In the genomic region with DNA sequence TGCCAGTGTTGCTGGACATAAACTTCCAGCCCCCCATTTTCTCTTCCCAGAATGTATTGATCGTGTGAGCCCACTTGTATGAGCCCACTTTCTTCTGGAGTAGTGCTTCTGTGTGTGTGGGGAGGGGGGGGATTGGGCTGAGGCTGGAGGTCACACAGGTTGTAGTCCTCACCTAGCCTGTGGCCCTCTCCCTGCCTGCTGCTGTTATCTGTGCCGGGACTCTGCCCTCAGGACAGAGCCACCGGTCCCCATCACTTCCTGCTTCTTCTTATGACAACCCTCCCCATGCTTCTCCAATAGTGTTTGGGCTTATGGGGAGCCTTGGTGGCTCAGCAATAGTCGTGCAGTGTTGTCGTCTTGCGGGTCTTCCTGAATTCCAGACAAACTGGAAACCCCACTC, we compare ENCODE assay signal across 21 mouse cellular contexts.
"Had no signal": no experiment of that assay in that cellular context is flagged by ENCODE, and none has a peak within 500 bp of the region (broad histone marks: within the 10 kb centered on the region; RNA-seq: fewer than 3 reads in every experiment).

No protein-coding gene starts in this region.

- H3K4me2 ChIP-seq: lung, embryonic 15.5 days; midbrain, embryonic 12.5 days; neural tube, embryonic 13.5 days; neural tube, embryonic 15.5 days; stomach, embryonic 15.5 days had no signal

- ATAC-seq: liver, postnatal 0 days; midbrain, embryonic 16.5 days had no signal

- H3K4me3 ChIP-seq: lung, embryonic 15.5 days; midbrain, embryonic 10.5 days; midbrain, embryonic 12.5 days; myocyte; neural tube, embryonic 13.5 days; neural tube, embryonic 15.5 days; stomach, embryonic 15.5 days had no signal

- H3K27ac ChIP-seq: lung, embryonic 15.5 days; midbrain, embryonic 12.5 days; neural tube, embryonic 13.5 days; neural tube, embryonic 15.5 days; stomach, embryonic 15.5 days; stomach, postnatal 0 days had no signal

- H3K36me3 ChIP-seq: lung, embryonic 15.5 days; midbrain, embryonic 10.5 days; midbrain, embryonic 12.5 days; neural tube, embryonic 13.5 days; neural tube, embryonic 15.5 days; stomach, embryonic 15.5 days had no signal

- H3K9me3 ChIP-seq: lung, embryonic 15.5 days; midbrain, embryonic 10.5 days; midbrain, embryonic 12.5 days; neural tube, embryonic 13.5 days; neural tube, embryonic 15.5 days; stomach, embryonic 15.5 days had no signal

- H3K27me3 ChIP-seq: lung, embryonic 15.5 days; stomach, embryonic 15.5 days had no signal

- DNase-seq: liver, postnatal 0 days; lung, adult 2 months; lung, postnatal 10 days; lung, postnatal 4 days; midbrain, embryonic 14.5 days; retina, postnatal 1 day; right cerebral cortex, adult 18-20 months; right cerebral cortex, postnatal 25 days; right cerebral cortex, postnatal 4 days; thymus, adult 2 months; thymus, postnatal 25 days; thymus, postnatal 4 days had no signal

- H3K9ac ChIP-seq: liver, postnatal 0 days; lung, embryonic 15.5 days; midbrain, embryonic 12.5 days; neural tube, embryonic 13.5 days; neural tube, embryonic 15.5 days; stomach, embryonic 15.5 days had no signal
